Mouse (Mus musculus) megakaryocyte, embryonic 14.5 days (primary cell): Measurements from ENCODE around the gene Shld1.

ENCODE experiments used
- FLI1 ChIP-seq: IDR thresholded peaks from 2 replicates; pipeline ENCODE4 v1.6.1; 2012; ENCODE audit warnings: low read length, inconsistent platforms, mixed read lengths
- GATA1 ChIP-seq: IDR thresholded peaks from 3 replicates; pipeline ENCODE4 v1.6.1; 2012; ENCODE audit warnings: mixed read lengths, low read length, inconsistent platforms, borderline replicate concordance

- TF ChIP-seq GATA1: no peak
- TF ChIP-seq FLI1: no peak
Measured at GRCm38 (mm10) chr2:132643161-132643560, 43.6 kb upstream of the Shld1 start.
